Mouse (Mus musculus) brain, embryonic 14.5 days (tissue): ENCODE results near the gene BC029722. TPM values are rescaled to one million over a fixed set of nuclear protein-coding genes. Genes with fewer than 3 reads are reported as not detected.
A peak's percentile ranks its signal among the peaks of the same experiment; 100 is the strongest.
"Not testable (repeated sequence)": the region's sequence is repeated elsewhere in the genome, so short reads cannot be mapped to it uniquely, and the experiment has no call there.

ENCODE experiments used
- DNase-seq: peaks from one replicate; pipeline ENCODE4 v3.0.0-alpha.2; 2011; ENCODE audit warnings: low read depth
- CTCF ChIP-seq: fragments of 200-500 bp; IDR thresholded peaks from 2 replicates; pipeline ENCODE4 v1.5.1; 2012; ENCODE audit warnings: inconsistent platforms, mild to moderate bottlenecking, moderate library complexity, borderline replicate concordance; ENCODE audit not compliant: insufficient read depth, insufficient read length; ENCODE audit errors: extremely low read depth
- POLR2A ChIP-seq: fragments of 200-500 bp; IDR thresholded peaks from 2 replicates; pipeline ENCODE4 v1.6.1; 2012; ENCODE audit warnings: mild to moderate bottlenecking, inconsistent platforms, borderline replicate concordance; ENCODE audit not compliant: poor library complexity, insufficient read depth, insufficient read length, severe bottlenecking; ENCODE audit errors: extremely low read depth
- polyA plus RNA-seq: library from polyadenylated mRNA; depleted of rRNA; stranded (reverse); fragments of >200 nt; gene quantifications from 2 replicates; pipeline ENCODE4 v1.2.3, GENCODE M21; 2012

The BC029722 gene
- polyA plus RNA-seq, 1 experiment, result 21.5 TPM

DNA sequence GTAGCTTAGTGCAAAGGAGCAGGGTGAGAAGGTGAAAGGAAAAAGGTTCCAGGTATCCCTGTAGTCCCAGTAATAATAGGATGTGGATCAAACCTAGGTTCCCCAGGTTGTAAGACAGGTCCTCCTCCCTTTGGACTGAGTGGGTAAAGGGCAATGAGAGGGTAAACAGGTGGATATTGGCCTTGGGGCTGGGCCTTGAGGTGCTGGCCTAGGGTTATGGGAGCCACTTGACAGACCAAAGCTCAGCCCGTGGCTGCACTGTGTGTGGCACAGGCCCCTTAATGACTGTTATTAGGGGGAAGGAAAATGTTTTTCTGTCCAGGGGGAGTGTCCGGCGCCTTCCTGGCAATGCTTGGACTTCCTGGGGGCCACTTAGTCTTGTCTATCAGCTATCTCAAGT is 18.7 kb upstream of the BC029722 start:
- no peak for DNase-seq
- no peak for TF ChIP-seq CTCF
- TF ChIP-seq POLR2A, result no peak

GRCm38 (mm10) chr2:155834732-155835131 is 15.5 kb upstream of the BC029722 start, which contains the start of gene Fam83c:
Gene Fam83c (minus strand): TSS chr2:155834854.
- DNase-seq, result no peak
- no peak for TF ChIP-seq CTCF
- no peak for TF ChIP-seq POLR2A

GRCm38 (mm10) chr2:155832087-155832486 is 12.9 kb upstream of the BC029722 start:
- DNase-seq, result not testable (repeated sequence)
- 0 out of 2 replicates have a peak, but pooled peaks have one; percentile 8 for TF ChIP-seq CTCF

DNA sequence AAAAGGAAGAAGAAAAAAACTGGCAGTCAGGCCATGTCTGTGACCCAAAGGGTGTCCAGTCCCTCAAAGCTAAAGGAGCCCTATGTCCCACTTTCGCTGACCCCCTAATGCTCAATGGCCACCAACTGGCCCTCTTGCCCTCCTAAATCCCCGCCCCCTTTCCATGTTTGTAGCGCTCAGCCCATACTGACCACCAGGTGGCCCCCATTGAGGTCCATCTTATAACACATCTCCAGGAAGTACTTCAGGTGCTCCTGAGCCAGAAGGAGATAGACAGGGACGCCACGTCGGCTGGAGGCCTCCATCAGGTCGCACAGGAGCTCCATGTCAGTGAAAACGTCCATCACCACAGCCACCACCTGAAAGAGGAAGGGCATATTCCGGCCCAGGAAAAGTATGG is 12.1 kb upstream of the BC029722 start:
- DNase-seq, result no peak
- TF ChIP-seq CTCF (peak; percentile 24; the same call in 1 of the 2 replicates), POLR2A (no peak)

- no peak for DNase-seq
- no peak for TF ChIP-seq CTCF
- TF ChIP-seq POLR2A, result no peak
Measured at GRCm38 (mm10) chr2:155830841-155831240, 11.6 kb upstream of the BC029722 start.

DNA sequence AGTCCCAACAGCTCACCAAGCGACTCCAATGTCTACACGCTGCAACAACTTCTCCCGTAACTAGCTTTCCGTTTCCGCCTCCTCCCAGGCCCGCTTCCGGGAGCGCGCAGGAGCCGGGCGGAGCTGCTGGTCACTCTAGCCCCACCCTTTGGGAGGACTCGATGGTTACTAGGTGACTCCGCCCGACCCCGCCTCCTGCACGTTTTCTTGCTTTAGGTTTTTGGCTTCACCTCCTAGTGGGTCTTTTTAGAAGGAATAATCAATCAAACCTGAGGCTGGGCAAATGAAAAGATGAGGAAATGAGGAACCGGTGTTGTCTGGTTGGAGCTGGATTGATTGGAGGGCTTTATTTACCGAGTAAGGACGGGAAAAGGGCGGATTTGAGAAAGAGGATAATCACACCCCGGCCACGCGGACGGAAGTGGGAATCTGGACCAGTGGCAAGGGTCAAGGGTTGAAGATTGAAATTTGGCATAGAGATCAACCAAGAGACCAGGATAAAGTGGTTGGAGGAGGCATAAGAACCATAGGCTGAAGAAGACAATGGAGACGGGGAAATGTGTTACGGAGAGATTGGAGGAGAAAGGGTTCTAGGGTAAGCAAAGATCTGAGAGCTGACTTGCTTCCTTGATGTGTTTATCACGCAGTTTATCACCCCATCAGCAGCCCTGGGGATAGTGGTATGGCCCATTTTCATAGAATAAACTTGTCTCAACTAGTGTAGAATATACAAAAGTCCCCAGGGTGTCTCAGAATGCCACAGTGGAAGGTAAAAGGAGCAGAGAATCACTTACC is 7.6 kb upstream of the BC029722 start, which contains the start of gene Eif6:
Gene Eif6 (minus strand): TSS at position 296 of the 795 bp plus-strand sequence.
- no peak for TF ChIP-seq POLR2A
- no peak for TF ChIP-seq CTCF

GRCm38 (mm10) chr2:155825904-155826629 is 6.8 kb upstream of the BC029722 start:
- DNase-seq, result peak; percentile 9
- no peak for TF ChIP-seq CTCF
- TF ChIP-seq POLR2A, result no peak

More for the DNA sequence above, 7.6 kb upstream of the BC029722 start, which contains the start of gene Eif6:
- DNase-seq, result peak; percentile 97

- TF ChIP-seq CTCF (no peak), POLR2A (no peak)
- no peak for DNase-seq
Measured at GRCm38 (mm10) chr2:155823722-155824121, 4.5 kb upstream of the BC029722 start.

DNA sequence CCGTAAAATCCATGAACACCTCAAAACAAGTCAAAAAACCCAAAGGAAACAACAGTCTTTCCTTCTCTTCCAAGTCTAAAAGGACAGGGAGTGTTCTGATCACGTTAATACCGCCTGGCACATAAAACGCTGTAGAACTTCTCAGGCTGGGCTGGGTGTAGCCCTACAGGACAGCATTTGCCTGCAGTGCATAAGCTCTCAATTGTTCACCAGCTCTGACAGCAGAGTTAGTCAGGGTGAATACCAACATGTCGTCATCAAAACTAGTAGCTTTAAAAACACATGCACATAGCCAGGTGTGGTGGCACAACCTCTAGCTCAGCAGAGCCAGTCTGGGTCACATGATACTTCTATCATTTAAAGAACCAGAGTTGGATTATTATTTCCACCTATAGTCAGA is 1.6 kb upstream of the BC029722 start:
- TF ChIP-seq CTCF (no peak), POLR2A (no peak)
- no peak for DNase-seq

- no peak for DNase-seq
- no peak for TF ChIP-seq CTCF
- TF ChIP-seq POLR2A, result no peak
Measured at GRCm38 (mm10) chr2:155819449-155820251, 424 bp upstream of the BC029722 start.
